Mouse (Mus musculus): ENCODE measurements around the gene Ube2b. TPM values are rescaled to one million over a fixed set of nuclear protein-coding genes. Genes with fewer than 3 reads are reported as not detected.

Gene Ube2b
- polyA plus RNA-seq, 1 experiment = 35.4 TPM

DNA sequence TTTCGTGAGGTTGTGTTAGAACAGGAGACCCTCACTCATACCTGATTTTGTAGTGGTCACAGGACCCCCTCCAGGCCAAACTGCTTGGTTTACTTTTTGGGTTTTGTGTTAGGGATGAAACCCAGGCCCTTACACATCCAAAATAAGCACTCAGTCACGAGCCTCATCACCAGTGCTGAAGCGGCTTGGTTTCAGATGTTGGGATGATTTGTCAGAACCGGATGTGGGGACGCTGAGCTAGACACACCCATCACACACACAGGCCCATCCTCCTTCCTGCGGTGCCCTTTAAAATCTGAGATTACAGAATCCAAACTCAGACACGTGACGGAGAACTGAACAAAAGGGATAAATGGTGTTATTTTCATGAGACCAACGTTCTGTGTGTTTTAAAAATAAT lies 31.7 kb downstream of the Ube2b start:
- WGBS = 86% methylated on average over 9 of the region's 9 CpGs
- no peak for DNase-seq (ENCODE audit: low read depth, low spot score)

DNA sequence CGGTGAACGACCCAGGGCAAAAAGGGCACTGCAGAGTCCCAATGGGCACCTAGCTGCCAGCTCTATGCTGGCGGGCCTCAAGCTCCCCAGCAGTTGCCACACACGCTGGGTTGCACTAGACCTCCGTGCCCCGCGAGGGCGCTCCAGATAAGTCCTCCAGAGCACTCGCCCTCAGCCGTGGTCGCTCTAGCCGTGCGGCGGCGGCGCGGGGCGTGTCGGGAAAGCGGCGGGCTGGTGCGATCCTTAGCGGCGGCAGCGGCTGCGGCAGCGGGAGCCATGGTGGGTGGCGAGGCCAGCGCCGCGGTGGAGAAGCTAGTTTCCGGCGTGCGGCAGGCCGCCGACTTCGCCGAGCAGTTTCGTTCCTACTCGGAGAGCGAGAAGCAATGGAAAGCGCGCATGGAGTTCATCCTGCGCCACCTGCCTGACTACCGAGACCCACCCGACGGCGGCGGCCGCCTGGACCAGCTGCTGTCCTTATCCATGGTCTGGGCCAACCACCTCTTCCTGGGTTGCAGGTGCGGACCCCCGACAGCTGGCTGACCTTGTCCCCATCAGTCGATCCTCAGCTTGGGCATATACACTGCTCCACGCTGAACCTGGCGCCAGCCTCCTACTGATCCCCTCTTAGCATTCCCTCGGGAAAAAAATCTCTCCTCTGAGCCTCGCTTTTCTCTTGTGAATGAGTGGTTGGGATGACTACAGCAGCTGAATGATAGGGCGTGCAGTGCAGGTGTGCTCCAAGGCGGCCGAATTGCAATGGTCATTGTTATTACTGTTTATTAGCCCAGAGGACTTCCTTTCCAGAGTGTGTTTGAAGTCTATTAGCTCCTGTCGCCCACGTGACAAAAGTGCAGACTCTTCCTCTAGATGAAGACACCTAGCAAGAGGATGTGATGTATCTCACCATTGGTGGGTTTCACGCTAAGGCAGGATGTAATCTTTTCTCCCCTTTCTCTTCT lies 32.8 kb downstream of the Ube2b start, which contains the start of gene Cdkn2aipnl:
TSS of gene Cdkn2aipnl (plus strand) at position 219 of the 959 bp plus-strand sequence.
- peak; percentile 84 for DNase-seq (ENCODE audit: low read depth, low spot score)
- WGBS = under 1% methylated on average over 63 of the region's 63 CpGs

DNA sequence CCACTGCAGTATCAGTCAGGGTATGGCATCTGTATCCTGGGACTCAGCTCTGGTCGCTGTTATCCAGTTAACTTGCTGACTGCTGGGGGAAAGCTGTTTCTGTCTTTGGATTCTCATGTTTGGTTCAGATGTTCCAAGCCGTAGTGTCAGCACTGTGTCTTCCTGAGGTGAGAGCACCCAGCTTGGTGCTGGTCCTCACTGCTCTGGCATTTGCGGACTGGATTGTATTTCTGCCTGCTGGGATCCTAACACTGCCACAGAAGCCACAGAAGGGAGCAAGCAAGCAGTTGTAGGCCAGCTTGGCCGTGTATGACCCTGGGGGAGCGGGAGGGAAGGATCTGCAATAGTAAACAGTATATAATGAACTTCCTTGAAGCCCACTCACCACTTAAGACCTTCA lies 33.9 kb downstream of the Ube2b start:
- no peak for DNase-seq (ENCODE audit: low read depth, low spot score)
- 86% methylated on average over 5 of the region's 5 CpGs for WGBS

DNA sequence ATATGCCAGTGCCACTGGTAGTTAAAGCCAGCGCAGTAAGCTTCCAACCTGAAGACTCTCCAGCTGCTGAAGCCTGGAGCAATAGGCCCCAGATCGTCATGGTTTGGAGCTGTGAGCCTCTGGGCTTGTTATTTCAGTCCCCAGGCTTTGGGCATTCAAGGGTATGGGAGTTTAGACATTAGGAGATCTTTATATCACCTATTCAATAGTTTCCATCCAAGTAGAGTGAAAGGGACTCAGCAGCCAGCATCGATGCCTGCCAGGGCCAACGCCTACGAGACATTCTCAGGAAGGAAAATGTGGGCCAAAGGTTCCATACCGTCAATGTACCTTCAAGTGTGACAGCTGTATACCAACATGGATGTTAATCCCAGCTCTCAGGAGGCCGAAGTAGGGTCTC lies 38.3 kb downstream of the Ube2b start:
- WGBS = 85% methylated on average over 7 of the region's 7 CpGs
- DNase-seq (ENCODE audit: low read depth, low spot score) = no peak

DNA sequence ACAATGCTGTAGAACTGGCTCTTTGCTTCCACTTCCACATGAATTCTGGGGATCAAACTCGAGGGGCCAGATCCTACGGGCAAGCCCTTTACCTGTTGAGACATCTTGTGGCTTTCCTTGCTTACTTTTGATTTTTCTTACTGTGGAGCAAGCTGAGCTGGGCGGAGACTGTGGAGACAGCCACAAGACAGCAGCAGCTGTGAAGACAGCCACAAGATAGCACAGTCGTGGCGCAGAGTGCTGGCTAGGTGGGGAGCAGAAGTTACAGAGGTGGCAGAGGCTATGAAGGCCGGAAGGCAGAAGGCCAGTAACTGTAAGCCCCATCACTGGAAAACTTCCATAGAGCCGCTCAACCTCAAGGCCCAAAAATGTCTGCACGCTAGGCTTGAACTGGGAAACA lies 38.8 kb downstream of the Ube2b start:
- no peak for DNase-seq (ENCODE audit: low read depth, low spot score)
- 88% methylated on average over 8 of the region's 8 CpGs for whole genome bisulfite sequencing

DNA sequence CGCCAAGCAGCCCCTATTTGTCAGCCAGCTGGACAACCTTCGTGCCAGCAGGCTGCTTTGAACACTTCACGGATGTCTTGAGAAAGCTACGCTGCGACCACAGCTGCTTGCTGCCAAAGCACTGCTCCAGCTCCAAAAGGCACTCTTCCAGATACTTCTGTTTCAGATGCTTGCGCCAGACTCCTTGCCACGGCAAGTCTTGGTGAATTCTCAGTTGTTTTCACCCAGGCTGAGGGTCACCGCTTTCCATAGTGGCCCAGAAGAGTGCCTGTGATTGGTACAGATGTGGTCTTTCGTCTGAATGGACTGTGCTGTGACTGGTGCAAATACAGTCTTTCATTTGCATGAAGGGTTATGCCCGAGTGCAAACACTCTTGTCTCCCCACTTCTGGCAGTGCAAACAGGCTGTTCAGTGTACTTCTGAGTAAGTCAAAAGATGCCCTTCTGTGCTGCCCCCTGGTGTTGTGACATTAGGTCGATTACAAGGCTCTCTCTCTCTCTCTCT lies 39.5 kb downstream of the Ube2b start:
- WGBS = 52% methylated on average over 11 of the region's 11 CpGs
- no peak for DNase-seq (ENCODE audit: low read depth, low spot score)

DNA sequence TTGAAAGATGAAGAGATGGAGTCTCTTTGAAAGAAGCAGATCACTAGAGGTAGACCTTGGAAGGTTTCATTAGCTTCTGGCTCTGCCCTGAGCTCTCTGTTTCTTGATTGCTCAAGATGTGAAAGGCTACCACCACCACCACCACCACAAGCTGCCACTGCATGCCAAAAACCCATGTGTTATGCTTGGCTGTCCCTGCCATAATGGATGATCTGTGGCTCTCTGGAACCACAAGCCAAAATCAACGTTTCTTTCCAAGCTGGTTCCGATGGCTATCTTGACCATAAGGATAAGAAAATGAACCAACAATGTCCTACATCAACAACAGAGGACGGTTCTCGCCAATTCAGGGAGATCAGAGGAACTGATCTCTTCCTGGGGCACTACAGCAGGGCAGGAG lies 40.5 kb downstream of the Ube2b start:
- WGBS = 94% methylated on average over 4 of the region's 4 CpGs
- DNase-seq (ENCODE audit: low read depth, low spot score) = no peak

DNA sequence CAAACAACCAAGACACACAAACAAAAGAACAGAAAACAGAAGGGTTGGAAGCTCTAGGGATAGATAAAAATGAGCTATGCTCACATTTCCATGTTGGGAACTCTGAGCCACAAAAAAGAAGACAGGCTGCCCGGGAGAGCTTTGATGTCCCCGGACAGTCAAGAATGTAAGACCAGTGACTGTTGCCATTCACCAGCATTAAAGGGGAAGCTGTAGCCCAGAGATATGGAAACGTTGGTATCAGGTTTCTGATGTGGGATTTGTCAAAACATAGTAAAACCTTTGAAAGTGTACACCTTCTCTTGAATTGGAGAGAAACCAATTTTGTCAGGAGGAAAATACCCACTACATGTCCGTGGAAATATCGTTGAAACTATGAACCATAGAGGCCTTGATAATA lies 41.1 kb downstream of the Ube2b start:
- 79% methylated on average over 5 of the region's 5 CpGs for WGBS
- no peak for DNase-seq (ENCODE audit: low read depth, low spot score)

DNA sequence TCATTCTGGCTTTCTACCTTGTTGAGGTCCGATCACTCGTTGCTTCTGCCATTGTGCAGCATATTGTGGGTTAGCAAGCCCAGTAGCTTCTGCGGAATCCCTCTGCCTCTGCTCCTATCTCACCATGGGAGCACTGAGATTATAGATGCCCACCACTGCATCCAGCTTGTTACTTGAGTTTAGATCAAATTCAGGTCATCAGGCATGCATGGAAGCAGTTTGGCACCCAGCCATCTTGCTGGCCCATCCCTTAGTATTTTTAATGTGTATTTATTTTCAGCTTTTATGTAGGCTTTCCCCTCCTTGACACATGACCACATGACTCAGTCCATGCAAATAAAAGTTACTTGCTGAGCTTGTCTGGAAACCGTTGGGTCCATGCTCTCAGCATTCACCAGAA lies 42.8 kb downstream of the Ube2b start:
- WGBS = 66% methylated on average over 4 of the region's 4 CpGs
- DNase-seq (ENCODE audit: low read depth, low spot score) = no peak

DNA sequence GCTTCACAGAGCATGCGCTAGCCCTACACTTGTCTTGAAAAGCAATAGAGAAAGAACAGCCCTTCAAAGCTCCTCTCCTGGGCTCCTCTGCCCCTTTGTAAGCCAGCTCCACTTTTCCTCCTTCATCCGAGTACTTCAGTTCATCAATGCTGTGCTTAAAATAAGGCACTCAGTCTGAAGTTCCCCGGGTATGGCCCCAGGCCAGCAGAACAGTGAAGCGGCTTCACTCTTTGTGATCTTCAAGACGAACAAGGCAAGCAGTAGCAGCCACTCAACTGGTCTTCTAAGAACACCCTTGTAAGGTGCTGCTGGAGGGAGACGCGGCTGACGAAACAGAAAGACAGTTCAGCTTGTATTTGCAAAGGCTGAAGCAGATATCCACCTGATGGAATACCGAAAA lies 44.5 kb downstream of the Ube2b start:
- whole genome bisulfite sequencing = 67% methylated on average over 9 of the region's 9 CpGs
- no peak for DNase-seq (ENCODE audit: low read depth, low spot score)

DNA sequence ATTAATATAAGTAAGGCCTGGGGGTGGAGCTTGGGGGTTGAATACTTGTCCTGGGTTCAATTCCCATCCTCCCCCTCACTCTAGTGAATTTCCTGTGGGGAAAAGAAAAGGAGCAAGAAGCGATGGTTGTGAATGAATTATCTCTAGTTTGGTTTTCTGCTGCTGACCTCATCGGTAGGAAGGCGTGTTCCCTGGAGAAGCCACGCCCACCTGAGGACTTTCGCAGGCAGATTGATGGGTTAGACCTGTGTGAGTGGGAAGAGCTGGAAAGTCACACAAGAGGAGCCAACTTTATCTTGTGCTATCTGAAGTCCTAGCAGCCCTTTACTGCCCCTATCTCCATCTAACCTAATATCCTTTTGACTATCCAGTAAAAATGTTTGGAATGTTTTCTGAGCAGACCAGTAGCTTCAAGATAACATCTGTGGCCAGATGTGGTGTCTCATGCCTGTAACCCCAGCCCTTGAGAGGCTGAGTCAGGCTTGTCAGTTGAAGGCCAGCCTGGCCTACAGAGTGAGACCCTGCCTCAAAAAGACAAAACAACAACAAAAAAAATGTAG lies 48.6 kb downstream of the Ube2b start:
- WGBS = 30% methylated on average over 5 of the region's 5 CpGs
- DNase-seq (ENCODE audit: low read depth, low spot score) = no peak

DNA sequence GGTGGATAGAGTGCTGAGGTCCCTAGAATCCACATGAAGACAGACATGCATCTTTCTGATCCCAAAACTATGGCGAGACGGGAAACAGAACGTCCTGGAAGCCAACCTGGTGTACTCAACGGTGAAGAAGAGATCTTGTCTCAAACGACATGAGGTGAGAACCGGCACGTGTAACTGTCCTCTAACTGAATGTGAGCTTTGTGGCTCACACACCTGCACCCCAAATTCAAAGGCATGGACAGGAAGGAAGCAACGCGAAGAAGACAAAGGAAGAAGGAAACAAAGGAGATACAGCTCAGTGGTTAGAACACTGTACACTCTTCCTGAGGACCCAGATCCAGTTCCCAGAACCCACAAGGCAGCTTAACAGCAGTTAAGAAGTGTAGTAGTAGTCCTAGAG lies 50.6 kb downstream of the Ube2b start:
- DNase-seq (ENCODE audit: low read depth, low spot score) = no peak
- 86% methylated on average over 9 of the region's 9 CpGs for WGBS

DNA sequence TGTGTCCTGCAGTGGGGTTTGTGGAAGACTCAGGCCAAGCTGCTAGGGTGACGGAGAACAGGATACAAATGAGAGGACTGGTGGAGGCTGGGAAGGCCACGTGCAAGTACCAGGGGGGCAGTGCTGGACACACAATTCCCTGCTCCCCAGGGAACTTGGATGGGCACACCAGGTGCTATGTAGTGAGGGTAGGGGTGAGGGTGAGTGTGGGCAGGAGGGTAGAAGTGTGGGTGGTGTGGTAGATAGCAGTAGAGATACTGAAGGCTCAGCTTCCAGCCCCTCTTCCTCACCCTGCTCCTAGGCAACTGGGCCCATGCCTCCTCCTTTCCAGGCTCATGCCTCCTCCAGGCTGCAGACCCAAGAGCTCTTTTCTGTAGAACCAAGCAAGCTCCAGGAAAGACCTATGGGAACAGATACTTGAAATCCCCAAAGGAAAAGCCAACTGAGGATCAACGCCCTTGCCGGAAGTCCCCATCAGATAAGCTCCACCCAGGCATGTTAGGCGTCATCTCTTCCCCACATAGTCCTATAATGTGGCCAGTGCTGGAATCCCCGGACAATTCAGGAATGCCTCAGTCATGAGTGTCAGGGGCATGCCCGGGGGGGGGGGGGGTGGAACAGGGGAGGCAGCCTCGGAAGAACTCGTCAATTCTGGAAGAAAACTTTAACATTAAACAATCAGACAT lies 51.3 kb downstream of the Ube2b start:
- no peak for DNase-seq (ENCODE audit: low read depth, low spot score)
- WGBS = 68% methylated on average over 9 of the region's 9 CpGs

DNA sequence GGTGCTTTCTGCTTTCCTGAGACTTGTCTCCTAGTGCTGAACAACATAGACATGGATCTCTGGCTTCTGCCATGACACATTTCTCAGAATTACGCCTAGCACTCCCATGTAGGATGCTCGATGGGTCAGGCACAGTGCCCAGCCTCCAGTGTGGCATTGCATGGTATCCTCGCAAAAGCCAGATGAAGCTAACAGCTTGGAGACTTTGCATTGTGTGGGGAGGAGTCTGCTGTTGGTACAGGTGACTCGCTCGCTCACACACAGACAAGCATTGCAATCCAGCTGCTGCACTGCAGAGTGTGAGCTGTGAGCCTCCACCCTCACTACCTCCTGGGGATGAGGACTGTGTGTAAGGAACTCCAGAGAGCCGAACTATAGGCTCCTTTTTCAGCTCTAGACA lies 54.4 kb downstream of the Ube2b start:
- no peak for DNase-seq (ENCODE audit: low read depth, low spot score)
- WGBS = 62% methylated on average over 6 of the region's 6 CpGs

DNA sequence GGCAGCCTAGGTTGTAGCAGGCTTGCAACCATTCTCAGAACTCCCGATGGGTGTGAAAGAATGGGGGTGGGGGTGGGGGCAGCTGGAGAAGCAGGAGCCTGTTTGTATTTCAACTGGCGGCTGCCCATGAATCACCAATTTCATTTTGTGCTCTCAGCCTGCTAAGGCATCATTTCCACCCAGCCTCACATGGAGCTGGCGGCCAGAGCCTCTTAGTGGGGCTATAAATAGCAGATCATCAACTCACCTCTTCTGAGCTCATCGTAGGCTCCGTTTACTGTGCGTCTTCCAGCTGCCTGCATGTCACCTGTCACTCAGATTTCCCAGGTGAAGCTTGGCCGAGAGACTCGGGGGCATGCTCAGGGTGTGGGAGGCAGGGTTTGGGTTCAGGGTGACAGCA lies 55.0 kb downstream of the Ube2b start:
- 11% methylated on average over 8 of the region's 8 CpGs for WGBS
- no peak for DNase-seq (ENCODE audit: low read depth, low spot score)

DNA sequence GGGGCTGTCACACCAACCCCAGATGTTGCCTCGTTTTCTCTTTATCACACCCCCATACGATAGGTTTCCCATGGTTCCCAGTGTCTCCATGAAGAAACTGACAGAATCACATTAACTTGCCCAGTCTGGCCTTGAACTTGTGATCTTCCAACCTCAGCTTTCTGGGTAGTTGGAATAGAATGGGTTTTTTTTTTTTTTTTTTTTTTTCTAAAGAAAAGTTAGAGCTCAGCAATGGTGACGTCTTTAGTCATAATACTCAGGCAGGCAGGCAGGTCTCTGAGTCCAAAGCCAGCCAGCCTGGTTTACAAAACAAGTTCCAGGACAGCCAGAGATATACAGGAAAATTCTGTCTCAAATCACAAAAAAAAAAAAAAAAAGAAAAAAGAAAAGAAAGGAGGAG lies 56.3 kb downstream of the Ube2b start:
- 92% methylated on average over 3 of the region's 3 CpGs for WGBS
- no peak for DNase-seq (ENCODE audit: low read depth, low spot score)

DNA sequence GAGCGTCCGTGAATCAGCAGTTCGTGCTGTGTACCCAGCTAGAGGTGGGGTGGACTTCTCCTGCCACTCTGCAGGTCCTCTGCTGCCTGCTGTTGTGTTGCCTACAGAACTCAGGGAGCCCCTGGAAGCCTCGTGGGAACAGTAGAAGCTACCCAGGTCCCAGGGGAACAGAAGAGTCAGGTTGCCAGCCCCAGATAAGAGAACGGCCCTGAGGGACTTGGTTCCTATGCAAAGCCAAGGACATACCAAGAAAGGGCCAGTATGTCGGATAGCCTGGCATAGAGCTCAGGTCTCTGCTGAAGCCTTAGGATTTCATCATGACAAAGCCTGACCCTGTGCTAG lies 57.1 kb downstream of the Ube2b start:
- no peak for DNase-seq (ENCODE audit: low read depth, low spot score)

DNA sequence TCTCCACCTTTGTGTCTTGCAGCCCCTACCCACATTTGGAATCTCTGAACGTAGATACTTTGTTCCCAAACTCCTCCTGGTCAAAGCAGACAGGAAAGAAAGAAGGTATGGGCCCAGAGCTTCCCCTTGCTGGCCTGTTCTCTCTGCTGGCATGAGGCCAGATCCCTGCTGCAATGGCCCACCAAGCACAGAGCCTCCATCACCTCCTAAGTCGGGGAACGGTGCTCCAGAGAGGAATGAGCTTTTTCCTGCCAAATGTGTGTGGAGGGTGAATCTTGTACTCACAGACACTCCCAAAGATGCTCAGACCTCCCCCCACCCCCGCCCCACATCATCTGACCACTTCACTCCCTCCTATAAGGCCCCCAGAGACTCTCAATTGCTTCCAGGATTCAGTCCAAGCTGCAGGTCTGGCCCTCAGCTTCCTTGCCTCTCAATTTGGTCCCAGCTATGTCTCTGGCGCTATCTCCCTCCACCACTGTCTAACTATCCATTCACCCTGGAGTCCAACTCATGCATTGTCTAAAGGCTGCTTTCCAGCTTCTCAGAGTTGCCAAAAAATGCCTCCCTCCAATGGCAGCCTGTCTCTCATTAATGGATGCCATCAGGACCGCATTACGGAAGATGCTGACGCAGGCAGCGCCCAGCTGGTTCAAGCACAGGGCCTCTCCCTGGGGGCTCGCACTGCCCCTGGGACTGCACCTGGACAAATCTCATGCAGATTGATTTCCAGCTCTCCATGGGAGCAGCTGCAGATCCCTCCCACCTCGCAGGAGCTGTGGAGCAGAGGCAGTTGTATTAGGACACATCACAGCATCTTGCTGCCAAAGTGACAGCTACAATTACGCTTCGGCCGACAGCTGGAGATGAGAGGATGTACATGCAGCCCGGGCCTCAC lies 57.7 kb downstream of the Ube2b start:
- WGBS = 77% methylated on average over 15 of the region's 15 CpGs
- DNase-seq (ENCODE audit: low read depth, low spot score) = no peak

More for the DNA sequence above, 57.1 kb downstream of the Ube2b start:
- WGBS = 68% methylated on average over 6 of the region's 6 CpGs

DNA sequence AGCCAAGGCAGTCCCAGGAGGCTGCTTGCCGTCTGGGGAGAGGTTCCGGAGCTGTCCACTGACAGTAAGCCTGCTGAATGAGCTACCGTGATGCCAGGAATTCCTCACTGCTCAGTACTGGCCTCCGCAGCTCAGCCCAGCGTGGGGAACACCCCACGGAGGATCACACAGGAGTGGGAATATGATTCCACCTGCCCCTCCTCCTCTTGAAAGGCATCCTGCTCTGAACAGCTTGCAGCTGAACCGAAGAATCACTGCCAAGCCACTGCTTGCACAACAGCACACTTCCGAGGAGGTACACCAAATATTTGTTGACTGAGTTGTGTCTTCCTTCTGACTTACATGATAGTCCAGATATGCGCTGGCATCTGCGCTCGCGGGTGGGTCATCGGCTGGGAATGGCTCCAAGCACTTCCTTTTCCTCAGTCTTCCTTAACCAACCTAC lies 60.0 kb downstream of the Ube2b start:
- no peak for DNase-seq (ENCODE audit: low read depth, low spot score)
- 31% methylated on average over 13 of the region's 13 CpGs for WGBS

DNA sequence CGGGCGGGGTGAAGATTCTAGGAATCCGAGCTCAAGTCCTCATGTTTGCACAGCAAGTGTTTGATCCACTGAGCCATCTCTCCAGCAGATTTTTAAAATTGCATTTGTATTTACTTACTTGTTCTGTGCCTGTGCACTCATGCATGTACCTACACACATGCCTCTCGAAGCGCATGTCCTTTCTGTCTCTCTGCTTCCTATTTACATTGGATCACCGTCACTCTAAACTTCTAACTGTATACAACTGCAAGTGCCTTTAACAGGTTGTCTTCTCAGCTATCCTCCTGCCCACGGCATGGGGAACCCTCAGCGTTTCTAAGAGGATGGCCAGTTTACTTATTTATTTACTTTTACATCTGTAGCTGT lies 61.0 kb downstream of the Ube2b start:
- WGBS = 70% methylated on average over 8 of the region's 8 CpGs
- DNase-seq (ENCODE audit: low read depth, low spot score) = no peak
